ENCODE assay signal across 12 mouse cellular contexts in the genomic region with DNA sequence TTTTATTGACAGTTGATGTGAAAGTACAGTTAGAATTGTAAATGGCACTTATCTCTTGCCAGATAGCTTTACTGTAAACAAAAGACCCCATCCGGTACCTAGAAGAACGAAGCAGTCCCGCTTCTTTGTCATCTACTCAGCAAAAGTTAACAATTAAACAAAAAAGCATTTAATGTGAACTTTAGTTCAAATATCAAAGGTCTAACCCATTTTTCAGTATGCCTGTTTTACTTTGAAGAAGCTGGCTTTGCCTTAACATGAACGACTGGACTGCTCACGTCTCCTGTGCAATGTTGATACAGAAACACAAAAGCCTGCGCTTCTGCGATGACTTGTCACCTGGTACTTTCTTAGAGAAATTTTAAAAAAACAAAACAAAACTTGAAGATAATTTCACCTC.
"Had no signal": no experiment of that assay in that cellular context is flagged by ENCODE, and none has a peak within 500 bp of the region (broad histone marks: within the 10 kb centered on the region; RNA-seq: fewer than 3 reads in every experiment).

No protein-coding gene starts in this region.

- DNase-seq: kidney, postnatal 4 days; left cerebral cortex, postnatal 4 days; liver, embryonic 13.5 days; lung, adult 2 months; lung, postnatal 14 days; lung, postnatal 4 days; midbrain, embryonic 14.5 days; thymus, adult 18-20 months; thymus, postnatal 36 days had no signal

- H3K4me2 ChIP-seq: limb, embryonic 12.5 days; limb, embryonic 15.5 days; liver, embryonic 13.5 days; midbrain, embryonic 11.5 days had no signal

- H3K4me1 ChIP-seq: limb, embryonic 12.5 days; limb, embryonic 15.5 days had no signal

- H3K27me3 ChIP-seq: limb, embryonic 12.5 days; limb, embryonic 15.5 days; liver, embryonic 13.5 days had no signal

- H3K9me3 ChIP-seq: limb, embryonic 12.5 days; limb, embryonic 15.5 days; liver, embryonic 13.5 days had no signal

- H3K9ac ChIP-seq: limb, embryonic 12.5 days; limb, embryonic 15.5 days; liver, embryonic 13.5 days had no signal

- H3K27ac ChIP-seq: limb, embryonic 12.5 days; limb, embryonic 15.5 days; liver, embryonic 13.5 days had no signal

- H3K4me3 ChIP-seq: limb, embryonic 12.5 days; limb, embryonic 15.5 days; liver, embryonic 13.5 days had no signal
